Mouse (Mus musculus): Measurements from ENCODE around the gene Rnase4.

Gene Rnase4

DNA sequence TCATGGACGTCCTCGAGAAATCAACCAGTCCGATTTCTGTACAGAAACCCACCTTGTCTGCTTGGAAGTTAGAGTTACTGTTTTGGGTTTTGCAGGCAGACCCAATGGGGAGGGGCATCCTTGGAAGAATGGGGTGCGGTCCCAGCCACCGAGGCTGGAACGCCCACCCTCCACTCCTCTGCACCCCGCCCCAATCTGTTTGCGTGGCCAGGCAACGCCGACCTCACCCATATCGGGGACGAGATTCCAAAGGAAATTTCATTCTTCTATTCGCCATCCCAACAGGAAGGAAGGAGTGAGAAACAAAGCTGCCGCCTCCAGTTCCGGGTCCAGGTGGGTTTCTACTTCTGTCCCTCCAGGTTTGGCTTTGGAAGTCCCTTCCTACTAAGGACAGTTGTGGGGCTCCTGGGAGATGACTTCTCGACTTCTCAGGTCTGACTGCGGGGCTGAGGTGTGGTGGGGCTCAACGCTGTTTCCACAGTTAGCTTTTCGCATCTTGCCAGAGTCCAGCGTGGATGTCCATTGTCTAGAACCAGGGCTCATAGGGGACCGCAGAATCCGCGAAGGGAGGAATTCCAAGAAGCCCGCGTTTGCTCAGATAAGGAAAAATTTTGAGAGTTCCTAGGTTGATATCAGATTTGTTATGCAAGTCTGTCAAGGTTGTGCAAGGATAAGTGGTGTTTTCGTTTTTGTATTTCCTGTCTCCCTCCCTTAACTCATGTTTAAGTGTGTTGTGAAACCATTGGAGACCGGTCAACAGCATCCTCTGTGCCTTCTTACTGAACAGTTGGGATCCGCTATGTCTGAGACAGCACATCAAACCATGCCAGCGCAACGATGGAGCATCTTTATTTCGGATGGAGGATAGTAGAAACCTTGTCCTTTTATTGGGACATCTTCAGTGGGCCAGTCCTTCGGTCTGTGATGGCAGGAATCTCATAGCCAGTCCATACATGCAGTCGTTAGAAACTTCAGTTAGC is at the start of gene Rnase4, which contains the start of gene Ang:
Rnase4 (plus strand) TSS at position 157 of the 980 bp plus-strand sequence.
Ang (plus strand) TSS at position 230 of the 980 bp plus-strand sequence.
- DNase-seq, result peak; percentile 36

DNA sequence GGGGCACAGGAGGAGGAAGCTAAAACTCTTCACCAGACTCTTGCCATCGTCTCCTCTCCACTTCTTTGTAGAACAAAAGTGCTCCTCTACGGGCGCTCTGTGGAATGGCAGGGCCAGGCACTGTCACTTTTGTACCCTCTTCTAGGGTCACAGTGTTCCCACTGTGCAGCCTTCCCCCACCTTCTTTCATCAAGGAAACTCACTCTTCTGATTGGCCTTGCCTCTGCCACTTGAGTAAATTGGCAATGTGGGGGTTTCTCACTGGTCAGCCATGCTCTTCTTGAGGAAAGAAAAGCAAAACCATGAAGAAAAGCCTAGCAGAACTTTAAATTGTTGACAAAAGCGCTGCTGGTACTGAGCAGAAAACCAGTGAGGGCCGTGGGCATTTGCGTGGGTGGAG is 49.1 kb upstream of the Rnase4 start, which contains the start of gene Rnase9:
Rnase9 (minus strand) TSS at position 101 of the 400 bp plus-strand sequence.
- DNase-seq, result no peak

DNA sequence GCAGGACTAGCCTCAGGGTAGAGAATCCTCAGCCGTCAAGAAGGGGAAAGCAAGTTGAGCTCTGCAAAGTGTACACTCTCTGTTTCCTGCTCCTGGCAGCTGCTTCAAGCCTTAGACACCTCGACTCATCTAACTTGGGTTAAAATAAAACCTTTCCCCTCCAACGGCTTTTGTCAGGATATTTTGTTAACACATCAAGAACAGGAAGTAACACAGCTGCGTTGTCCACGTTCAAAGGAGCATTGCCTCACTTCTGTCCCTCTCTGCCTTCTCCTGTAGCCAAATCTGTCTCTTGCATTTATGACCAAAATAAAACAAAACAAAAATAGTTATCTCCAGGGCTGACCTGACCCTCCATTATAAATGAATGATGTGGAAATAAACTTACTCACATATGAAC is 43.0 kb upstream of the Rnase4 start:
- no peak for DNase-seq

DNA sequence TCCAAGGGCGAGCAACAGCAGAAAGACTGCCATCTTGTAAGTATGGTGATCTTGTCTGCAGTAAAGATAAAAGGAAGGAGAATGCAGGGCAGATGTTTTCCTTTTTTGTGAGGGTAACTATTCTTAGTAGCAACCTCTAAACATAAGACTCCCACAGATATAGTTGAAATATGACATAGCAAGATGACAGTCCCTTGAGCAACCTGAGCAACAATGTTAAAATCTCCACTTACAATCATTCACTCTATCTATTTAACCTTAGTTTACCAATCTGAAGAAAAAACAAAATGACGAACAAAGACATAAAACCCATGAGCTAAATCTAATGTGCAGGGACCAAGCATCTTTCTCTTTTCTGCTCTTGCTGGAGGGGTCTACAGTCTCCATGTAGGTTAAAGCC is 40.8 kb upstream of the Rnase4 start, which contains the start of gene Rnase11:
Rnase11 (minus strand) TSS at position 101 of the 400 bp plus-strand sequence.
- DNase-seq, result no peak

DNA sequence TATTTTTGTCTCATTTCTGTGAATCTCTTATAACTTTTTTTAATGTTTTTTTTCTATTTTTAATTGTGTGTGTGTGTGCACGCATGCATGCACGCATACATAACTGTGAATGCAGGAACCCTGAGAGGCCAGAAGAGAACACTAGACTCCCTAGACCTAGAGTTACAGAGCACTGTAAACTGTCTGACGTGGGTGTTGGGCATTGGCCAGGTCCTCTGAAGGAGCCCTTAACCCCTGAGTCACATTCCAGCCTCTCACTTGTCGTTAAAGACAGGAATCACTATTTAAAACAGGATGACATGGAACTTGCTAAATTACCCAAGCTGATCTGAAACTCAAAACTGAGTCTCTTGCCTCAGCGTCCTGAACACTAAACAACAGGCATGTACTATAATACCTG is 38.9 kb upstream of the Rnase4 start:
- no peak for DNase-seq

DNA sequence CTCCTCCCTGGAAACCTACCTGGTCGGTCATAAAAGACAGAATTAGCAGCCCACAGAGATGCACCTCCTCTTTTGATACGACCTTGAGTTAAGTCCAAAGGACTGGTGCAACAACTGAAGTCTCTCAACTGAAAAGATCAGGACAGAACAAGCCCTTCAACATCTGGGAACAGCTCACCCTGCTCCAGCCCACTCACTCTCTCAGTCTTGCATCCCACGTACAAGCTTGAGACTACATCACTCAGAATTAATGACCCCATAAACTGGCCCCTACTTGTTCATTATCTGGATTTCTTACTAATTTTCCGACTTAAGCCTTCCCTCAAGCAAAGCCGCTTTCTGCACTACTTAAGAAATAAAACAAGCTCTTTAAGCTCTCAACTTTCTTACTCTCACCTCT is 37.7 kb upstream of the Rnase4 start:
- DNase-seq, result no peak

DNA sequence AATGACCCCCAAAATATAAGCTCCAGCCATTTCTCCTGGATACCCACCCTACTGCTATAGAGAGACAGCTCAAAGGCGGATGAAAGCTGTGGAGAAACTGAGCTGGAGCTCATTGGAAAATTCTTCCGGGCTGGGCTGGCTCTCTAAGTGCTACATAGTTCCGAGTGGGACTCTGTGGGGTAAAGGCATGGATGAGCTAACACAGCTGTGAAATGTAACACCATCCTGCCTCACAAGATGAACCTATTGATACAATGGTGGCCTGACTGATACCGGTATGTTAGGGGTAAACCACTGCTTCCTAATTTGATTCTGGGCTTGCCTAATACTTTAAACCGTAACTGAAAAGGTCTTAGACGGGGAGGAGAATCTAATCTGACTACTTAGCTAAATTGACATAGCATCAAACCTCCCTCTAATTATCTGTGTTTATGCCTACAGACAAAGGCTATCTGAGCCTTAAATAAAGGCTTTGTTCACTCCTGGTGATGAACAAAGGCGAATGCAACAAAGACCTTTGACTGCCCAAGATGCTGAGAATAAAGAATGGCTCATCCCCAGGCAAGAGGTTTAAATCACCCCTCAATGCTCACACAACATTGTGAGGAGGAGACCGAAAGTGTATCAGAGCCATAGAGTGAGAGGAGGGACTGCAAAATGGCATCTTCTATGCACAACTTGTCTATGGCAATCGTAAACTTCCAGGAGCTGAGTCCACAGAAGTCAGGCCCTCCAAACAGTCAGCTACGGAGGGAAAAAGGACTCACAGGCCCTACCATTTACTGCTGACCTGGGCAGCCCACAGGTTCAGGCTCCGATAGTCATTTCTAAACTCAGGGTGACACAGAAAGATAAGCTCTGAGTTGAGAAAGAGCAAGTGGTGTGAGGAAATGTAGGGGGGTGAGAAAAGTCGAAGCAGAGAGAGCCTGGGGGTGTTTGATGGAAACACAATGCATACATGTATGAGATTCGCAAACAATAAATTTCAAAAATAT is 36.3 kb upstream of the Rnase4 start:
- DNase-seq, result peak; percentile 83

DNA sequence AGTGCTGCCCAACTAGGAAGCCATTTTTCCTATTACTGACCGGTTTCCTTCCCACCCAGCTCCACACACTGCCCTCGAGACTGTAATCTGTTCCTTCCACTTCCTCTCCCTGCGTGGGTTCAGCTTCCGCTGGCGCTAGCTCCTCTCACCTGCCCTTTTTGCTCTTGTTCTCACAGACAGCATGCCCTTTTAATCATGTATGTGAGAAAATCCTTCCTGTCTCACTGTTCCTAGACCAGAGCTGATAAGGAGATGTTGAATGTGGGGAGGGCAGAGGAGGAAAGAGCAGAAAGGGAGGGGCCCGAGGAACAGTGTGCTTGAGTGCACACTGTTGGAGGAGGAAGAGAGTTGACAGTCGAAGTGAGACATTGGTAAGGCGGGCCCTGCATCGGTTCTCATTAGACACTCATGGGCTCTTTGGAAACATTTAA is 33.5 kb upstream of the Rnase4 start, which contains the start of gene Rnase12:
Rnase12 (minus strand) TSS at position 261 of the 431 bp plus-strand sequence.
- DNase-seq, result peak; percentile 41

DNA sequence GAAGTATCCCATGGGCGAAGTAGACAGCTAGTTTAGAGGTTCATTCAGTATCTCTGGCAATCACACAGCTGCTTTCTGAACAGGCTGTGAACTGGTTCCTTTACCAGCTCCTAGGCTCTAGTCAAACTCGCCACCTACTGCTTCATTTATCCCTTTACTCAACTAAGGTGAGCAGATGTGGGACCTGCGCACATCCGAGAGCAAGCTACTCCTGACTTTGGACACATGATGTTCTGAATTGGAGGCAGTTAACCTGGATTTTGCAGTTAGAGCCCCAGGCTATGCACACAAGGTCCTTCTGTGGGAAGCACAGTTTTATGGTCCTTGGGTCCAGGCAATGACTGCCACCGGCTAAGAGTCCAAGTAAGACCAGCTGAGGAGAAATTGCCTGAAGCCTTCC is 30.1 kb upstream of the Rnase4 start:
- DNase-seq, result no peak

DNA sequence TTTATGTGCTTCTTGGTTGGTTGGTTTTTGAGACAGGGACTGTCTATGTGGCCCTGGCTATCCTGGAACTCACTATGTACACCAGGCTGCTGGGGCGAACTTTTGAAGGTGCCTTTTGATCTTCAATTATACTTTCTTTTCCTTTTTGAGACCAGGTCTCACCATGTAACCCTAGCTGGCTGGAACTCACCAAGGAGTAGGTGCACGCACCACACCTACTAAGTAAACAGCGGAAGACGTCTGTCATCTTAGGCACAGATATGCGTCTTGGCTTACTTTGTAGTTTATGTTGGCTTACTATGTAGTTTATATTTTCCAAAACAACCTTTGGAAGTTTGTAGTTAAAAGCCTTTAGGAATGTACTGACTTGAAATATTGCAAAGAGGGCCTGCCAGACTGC is 21.9 kb upstream of the Rnase4 start:
- DNase-seq, result no peak

DNA sequence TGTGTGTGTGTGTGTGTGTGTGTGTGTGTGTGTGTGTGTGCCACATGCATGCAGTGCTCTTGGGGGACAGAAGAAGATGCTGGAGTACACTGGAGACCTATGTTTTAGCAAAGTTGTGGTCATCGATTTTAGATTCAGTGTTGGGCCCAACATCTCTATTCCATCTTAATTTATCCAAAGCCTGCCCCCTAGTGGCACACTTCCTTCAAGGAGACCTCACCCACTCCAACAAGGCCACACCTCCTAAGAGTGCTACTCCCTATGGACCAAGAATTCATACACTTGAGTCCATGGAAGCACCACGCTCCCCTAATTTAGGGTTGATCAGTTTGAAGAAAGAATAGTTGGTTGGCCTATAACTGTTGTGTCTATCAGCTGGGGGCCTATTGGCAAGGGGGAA is 21.3 kb upstream of the Rnase4 start:
- peak; percentile 66 for DNase-seq

DNA sequence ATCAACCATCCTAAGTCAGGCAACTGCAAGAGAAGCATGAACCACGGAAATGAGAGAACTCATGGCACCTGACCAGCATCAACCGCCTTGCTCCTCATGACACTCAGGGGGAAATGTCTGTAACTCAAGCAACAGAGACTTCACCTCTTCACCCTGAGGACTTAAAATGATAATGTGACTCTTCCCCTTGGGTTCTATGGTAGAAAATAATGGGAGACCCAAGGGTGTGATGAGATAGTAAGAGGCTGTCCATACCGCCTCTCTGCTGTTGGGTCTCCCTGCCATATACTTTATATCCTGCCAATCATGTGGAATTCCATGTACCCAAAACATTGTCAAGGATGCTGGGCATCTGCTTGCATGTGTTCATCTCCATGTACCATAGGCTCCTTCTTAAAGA is 16.5 kb upstream of the Rnase4 start, which contains the start of gene Olfr750:
Olfr750 (minus strand) TSS at position 101 of the 400 bp plus-strand sequence.
- no peak for DNase-seq

DNA sequence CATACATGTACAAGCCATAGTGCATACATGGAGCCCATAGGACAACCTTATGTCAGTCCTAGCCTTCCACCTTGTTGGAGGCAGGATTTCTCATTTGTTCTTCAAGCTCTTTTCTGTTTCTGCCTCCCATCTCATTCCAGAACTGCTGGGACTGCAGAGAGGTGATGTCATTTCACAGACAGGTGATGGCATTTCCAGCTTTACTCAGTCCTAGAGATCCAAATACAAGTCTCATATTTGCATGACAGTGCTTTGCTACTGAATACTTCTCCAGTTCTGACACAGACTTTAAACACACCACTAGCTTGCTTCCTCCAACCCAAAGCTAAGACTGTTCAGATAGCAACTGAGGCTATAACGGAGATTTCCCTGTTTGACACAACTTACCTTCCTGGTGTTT is 11.7 kb upstream of the Rnase4 start:
- no peak for DNase-seq

DNA sequence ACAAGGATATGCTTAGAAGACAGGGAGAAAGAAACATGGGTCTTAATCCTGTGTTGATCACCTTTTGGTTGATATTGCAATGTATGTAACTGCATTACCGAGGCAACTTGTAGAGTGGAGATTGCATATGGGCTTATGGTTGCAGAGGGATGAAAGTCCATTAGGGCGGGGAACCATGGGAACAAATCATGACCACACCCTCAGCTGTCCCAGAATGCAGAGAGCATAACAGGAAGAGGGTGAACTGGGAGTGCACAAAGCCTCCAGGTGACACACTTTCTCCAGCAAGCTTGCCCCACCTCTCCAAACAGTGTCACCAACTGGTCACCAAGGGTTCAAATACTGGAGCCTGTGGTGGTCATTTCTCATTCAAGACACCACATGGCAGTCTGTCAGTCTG is 9.8 kb upstream of the Rnase4 start:
- DNase-seq, result no peak

DNA sequence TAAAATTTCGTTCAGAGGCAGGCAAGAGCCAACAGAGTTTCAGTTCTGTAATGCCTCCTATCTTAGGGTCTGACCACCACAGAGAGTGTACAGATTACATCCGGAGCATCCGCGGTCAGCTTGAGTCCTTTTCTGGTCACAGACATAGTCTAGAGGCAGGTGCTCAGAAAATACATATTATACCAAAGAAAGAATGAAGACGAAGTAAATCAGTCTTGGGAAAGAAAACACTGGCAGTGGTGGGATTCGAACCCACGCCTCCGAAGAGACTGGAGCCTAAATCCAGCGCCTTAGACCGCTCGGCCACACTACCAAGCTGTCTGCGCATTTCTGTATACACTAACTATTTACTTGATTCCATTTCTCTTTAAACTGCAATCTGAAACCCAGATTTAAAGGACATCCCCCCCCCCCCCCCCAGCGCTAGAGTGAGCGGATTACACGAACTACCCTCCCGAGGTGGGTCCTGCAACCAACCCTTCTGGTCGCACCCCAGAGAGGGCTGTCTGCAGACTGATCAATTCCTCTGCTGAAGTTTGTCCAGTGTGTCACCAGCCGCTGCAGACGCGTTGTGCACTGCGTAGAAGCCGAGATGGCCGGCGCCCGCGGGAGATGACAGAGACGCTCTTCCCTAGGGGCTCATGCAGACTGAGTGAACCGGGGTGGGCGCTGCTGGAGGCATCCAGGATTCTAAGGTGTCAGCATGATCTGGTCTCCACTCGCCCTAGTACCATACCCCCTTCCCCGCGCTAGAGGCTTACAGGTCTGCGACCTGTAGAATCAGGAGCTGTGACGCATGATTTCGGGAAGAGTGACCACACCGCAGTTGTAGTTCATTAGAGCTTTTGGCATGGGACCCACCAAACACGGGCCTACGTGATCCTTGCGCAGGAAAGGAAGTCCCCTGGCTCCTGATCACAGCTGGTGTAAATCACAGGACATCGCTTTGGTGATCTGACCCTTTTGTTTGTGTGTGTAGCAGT is 8.0 kb upstream of the Rnase4 start:
- peak; percentile 72 for DNase-seq

DNA sequence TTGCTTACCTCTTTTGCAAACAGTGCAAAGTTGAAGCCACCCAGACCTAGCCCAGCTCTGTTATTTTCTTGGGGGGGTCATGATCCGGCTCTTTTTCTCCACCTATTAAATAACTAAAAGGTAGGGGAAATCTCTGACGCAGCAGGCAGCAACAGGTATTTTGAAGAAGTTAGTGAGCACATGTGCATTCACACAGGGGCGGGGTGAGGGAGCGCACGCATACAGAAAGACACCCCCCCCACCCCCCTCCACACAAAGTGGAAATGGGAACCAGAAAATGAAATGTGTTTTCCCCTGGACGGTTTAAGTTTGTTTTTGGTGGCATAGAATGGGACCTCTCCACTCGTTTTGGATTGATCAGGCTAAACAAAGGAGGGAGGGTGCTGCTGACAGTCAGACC is 7.1 kb upstream of the Rnase4 start:
- no peak for DNase-seq

DNA sequence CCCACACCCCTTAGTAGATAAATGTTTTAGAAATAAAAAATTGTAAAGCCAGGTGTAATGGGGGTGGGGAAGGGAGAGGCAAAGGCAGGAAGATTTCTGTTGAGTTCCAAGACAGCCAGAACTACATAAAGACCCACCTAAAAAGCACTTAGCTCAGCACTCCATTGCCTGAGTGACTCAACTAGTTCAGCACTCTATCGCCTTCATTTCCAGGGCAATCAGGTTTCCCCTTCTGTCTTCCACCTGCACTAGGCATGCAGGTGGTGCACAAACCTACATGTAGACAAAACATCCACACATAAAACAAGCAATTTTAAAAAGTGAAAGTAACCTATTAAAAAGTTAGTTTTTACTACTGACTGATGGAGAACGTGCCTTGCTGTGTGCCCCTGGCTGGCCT is 5.8 kb upstream of the Rnase4 start:
- DNase-seq, result no peak

DNA sequence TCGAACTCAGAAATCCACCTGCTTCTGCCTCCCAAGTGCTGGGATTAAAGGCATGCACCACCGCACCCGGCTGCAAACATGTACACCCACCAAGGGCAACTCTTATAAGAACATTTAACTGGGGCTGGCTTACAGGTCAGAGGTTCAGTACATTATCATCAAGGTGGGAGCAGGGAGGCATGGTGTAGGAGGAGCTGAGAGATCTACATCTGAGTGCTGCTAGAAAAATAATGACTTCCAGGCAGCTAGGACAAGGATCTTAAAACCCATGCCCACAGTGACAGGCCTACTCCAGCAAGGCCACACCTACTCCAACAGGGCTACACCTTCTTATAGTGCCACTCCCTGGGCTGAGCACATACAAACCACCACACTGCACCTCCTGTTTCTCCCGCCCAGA is 5.0 kb upstream of the Rnase4 start:
- no peak for DNase-seq

DNA sequence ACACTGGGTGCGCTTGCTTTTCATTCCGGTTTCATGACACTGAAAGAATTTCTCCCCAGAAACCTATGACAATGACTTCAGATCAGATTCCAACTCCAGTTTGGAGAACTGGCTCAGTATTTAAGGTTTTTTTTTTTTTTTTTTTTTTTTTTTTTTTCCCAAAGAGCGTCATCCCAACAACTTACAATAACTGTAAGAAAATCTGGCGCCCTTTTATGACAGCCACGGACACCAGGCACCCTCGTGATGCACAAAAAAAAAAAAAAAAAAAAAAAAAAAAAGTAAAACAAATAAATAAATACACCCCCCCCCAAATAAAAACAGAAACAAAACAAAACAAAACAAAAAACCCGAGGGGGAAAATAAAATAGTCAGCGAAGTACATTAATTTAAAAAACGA is 3.1 kb upstream of the Rnase4 start:
- DNase-seq, result peak; percentile 19

DNA sequence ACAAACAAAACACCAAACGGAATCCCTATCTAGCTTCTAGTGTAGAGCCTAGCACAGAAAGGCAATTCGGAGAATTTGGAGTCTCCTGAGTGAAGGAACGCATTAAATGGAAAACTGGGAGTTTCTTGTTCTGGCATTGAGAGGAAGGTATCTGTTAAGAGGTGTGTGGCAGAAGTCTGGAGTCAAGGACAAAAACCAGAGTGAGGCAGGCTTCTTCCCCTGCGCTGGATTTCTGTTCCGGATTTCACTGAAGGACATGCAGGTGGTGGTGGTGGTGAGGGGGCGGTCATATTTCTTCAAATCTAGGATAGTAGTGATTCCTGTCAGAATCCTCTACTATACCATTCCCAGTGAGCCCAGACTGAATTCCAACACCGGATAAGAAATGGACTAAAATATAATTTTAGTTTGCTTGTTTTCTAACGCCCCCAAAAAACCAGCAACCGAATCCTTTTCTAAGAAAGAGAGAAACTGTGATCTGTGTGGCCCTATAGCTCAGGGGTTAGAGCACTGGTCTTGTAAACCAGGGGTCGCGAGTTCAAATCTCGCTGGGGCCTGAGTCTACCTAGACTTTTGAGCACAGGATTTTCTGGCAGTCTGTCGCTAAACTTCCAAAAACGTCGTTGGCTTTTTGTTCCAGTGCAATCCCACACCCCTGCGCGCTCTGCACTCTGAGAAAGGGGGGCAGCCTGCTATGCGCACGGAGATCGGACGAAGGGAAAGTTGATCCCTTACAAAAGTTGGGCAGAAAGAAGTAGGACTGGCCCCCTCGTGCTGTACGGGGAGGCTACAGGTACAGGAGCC is 2.5 kb upstream of the Rnase4 start:
- DNase-seq, result peak; percentile 83

Data from retina, postnatal 1 day (tissue).